In the genomic region with DNA sequence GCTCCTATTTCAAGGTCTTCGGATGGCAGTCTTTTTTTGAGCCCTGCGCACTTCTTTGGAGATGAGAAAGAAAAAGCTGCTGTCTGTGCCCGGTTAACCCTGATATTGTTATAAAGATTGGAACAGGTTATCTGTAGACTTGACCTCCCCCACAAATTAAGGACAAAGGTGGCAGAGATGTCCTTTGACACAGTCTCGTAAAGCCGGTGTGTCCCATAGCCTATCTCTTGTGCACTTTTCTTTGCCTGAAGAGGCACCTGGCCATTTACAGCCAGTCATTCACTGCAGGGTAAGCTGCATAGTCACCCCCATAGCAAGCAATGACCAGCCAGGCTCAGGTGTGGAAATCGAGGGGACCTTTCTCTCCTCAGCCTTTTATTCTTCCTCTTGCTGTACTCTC, we compare ENCODE assay signal across 8 mouse cellular contexts. TPM values are rescaled to one million over a fixed set of nuclear protein-coding genes. Genes with fewer than 3 reads are reported as not detected.
DNase-seq lines count a peak whose midpoint lies in the region; ATAC-seq lines count a peak whose summit lies in the region.

No protein-coding gene starts in this region.

- H3K4me1 ChIP-seq in lung, embryonic 16.5 days (replicated peaks; ENCODE audit: control insufficient read depth, insufficient read depth, low read length), result peaks cover 4% of the 10 kb centered on the region
- peaks cover 13% of the 10 kb centered on the region for H3K4me1 ChIP-seq in forebrain, embryonic 12.5 days
- no peaks in the 10 kb centered on the region for H3K4me1 ChIP-seq in limb, embryonic 11.5 days (ENCODE audit: control insufficient read depth, insufficient read depth, low read length)
- peaks cover 16% of the 10 kb centered on the region for H3K4me1 ChIP-seq in neural tube, embryonic 15.5 days

- peak overlapping the region; percentile 17; the same call in 1 of the 2 replicates for H3K27ac ChIP-seq in lung, embryonic 16.5 days (ENCODE audit: low read length)
- H3K27ac ChIP-seq in forebrain, embryonic 12.5 days, result no peak overlapping the region
- H3K27ac ChIP-seq in limb, embryonic 11.5 days (replicated peaks; ENCODE audit: low read depth, low read length), result no peak overlapping the region
- no peak overlapping the region for H3K27ac ChIP-seq in neural tube, embryonic 15.5 days (replicated peaks)

- peak overlapping the region; percentile 77 for H3K4me3 ChIP-seq in lung, embryonic 16.5 days (ENCODE audit: low read length)
- H3K4me3 ChIP-seq in forebrain, embryonic 12.5 days (replicated peaks), result peak overlapping the region; percentile 71
- peak overlapping the region; percentile 60 for H3K4me3 ChIP-seq in limb, embryonic 11.5 days (ENCODE audit: low read depth, low read length)
- H3K4me3 ChIP-seq in neural tube, embryonic 15.5 days (replicated peaks), result peak overlapping the region; percentile 69

- peak overlapping the region; percentile 71 for H3K9ac ChIP-seq in lung, embryonic 16.5 days (ENCODE audit: low read length)
- peak overlapping the region; percentile 68 for H3K9ac ChIP-seq in forebrain, embryonic 12.5 days
- peak overlapping the region; percentile 65; the same call in 1 of the 2 replicates for H3K9ac ChIP-seq in limb, embryonic 11.5 days (ENCODE audit: low read length)
- H3K9ac ChIP-seq in neural tube, embryonic 15.5 days (replicated peaks), result peak overlapping the region; percentile 50

- WGBS in lung, embryonic 16.5 days, result 30% methylated on average over 6 of the region's 6 CpGs
- 54% methylated on average over 6 of the region's 6 CpGs for whole genome bisulfite sequencing in forebrain, embryonic 12.5 days
- whole genome bisulfite sequencing in limb, embryonic 11.5 days, result 51% methylated on average over 6 of the region's 6 CpGs
- 41% methylated on average over 6 of the region's 6 CpGs for WGBS in neural tube, embryonic 15.5 days

- no peak for ATAC-seq in lung, embryonic 16.5 days (ENCODE audit: low read depth)
- ATAC-seq in forebrain, embryonic 12.5 days (ENCODE audit: low FRiP score), result no peak
- no peak for ATAC-seq in limb, embryonic 11.5 days (ENCODE audit: insufficient number of reproducible peaks, low FRiP score, low TSS enrichment, low read depth)
- no peak for ATAC-seq in neural tube, embryonic 15.5 days (ENCODE audit: low FRiP score)
- no peak for ATAC-seq in erythroid progenitor cell, adult 5-6 weeks (replicated peaks; ENCODE audit: low FRiP score, poor library complexity, severe bottlenecking)

- no peaks in the 10 kb centered on the region for H3K9me3 ChIP-seq in lung, embryonic 16.5 days (ENCODE audit: control insufficient read depth, low read length)
- H3K9me3 ChIP-seq in forebrain, embryonic 12.5 days, result no peaks in the 10 kb centered on the region
- no peaks in the 10 kb centered on the region for H3K9me3 ChIP-seq in limb, embryonic 11.5 days (ENCODE audit: control insufficient read depth, low read length)
- H3K9me3 ChIP-seq in neural tube, embryonic 15.5 days (replicated peaks), result no peaks in the 10 kb centered on the region

- H3K4me2 ChIP-seq in lung, embryonic 16.5 days (ENCODE audit: low read depth, low read length), result peak overlapping the region; percentile 65
- H3K4me2 ChIP-seq in forebrain, embryonic 12.5 days, result peak overlapping the region; percentile 77
- H3K4me2 ChIP-seq in limb, embryonic 11.5 days (ENCODE audit: low read depth, severe bottlenecking), result peak overlapping the region; percentile 65
- peak overlapping the region; percentile 64 for H3K4me2 ChIP-seq in neural tube, embryonic 15.5 days

- no peaks in the 10 kb centered on the region for H3K36me3 ChIP-seq in lung, embryonic 16.5 days (ENCODE audit: control insufficient read depth, insufficient read depth, low read length)
- no peaks in the 10 kb centered on the region for H3K36me3 ChIP-seq in forebrain, embryonic 12.5 days (replicated peaks)
- no peaks in the 10 kb centered on the region for H3K36me3 ChIP-seq in limb, embryonic 11.5 days (ENCODE audit: control insufficient read depth, insufficient read depth, low read length)
- peaks cover 5% of the 10 kb centered on the region for H3K36me3 ChIP-seq in neural tube, embryonic 15.5 days

- H3K27me3 ChIP-seq in lung, embryonic 16.5 days (ENCODE audit: control insufficient read depth, insufficient read depth, low read depth, low read length), result no peaks in the 10 kb centered on the region
- no peaks in the 10 kb centered on the region; the same call in 1 of the 2 replicates for H3K27me3 ChIP-seq in forebrain, embryonic 12.5 days
- H3K27me3 ChIP-seq in limb, embryonic 11.5 days (ENCODE audit: control insufficient read depth, insufficient read depth, low read length), result no peaks in the 10 kb centered on the region
- no peaks in the 10 kb centered on the region for H3K27me3 ChIP-seq in neural tube, embryonic 15.5 days (replicated peaks)

- DNase-seq in lung, adult 18-20 months, result no peak
- no peak for DNase-seq in limb, embryonic 11.5 days (ENCODE audit: low spot score)
- DNase-seq in right cerebral cortex, postnatal 36 days (ENCODE audit: low spot score in 2 of 2), result no peak
- no peak for DNase-seq in thymus, postnatal 4 days

RNA-seq across cellular contexts. Expression of gene Slc25a20, which starts 0.8 kb away (rescaled TPM):
- 44.8 and 46.8 TPM in 2 replicates for polyA plus RNA-seq in lung, embryonic 16.5 days (2015; fragmentation: Nextera tagmentation; extraction: Ambion mirVana)
- 35.4 and 37.0 TPM in 2 replicates for polyA plus RNA-seq in forebrain, embryonic 12.5 days (2016; fragmentation: Nextera tagmentation; extraction: Ambion mirVana)
- 23.2 and 31.4 TPM in 2 replicates for polyA plus RNA-seq in limb, embryonic 11.5 days (2014; fragmentation: Nextera tagmentation; extraction: Ambion mirVana)
- 41.4 and 49.4 TPM in 2 replicates for polyA plus RNA-seq in neural tube, embryonic 15.5 days (2015; fragmentation: Nextera tagmentation; extraction: Ambion mirVana)
- total RNA-seq in erythroid progenitor cell, adult 5-6 weeks (2015; ENCODE audit: low replicate concordance), result 4.2 TPM in 1 of 2 replicates, not detected in the other
- 2.0 and 6.9 TPM in 2 replicates for total RNA-seq in erythroid progenitor cell, adult 5-6 weeks (2017; ENCODE audit: low replicate concordance)

RNA-seq across cellular contexts. Expression of gene Arih2, which starts 13.5 kb away (rescaled TPM):
- 44.3 and 46.7 TPM in 2 replicates for polyA plus RNA-seq in lung, embryonic 16.5 days (2015; fragmentation: Nextera tagmentation; extraction: Ambion mirVana)
- polyA plus RNA-seq in forebrain, embryonic 12.5 days (2016; fragmentation: Nextera tagmentation; extraction: Ambion mirVana), result 56.4 and 57.9 TPM in 2 replicates
- 45.0 and 49.8 TPM in 2 replicates for polyA plus RNA-seq in limb, embryonic 11.5 days (2014; fragmentation: Nextera tagmentation; extraction: Ambion mirVana)
- polyA plus RNA-seq in neural tube, embryonic 15.5 days (2015; fragmentation: Nextera tagmentation; extraction: Ambion mirVana), result 44.4 and 47.3 TPM in 2 replicates
- total RNA-seq in erythroid progenitor cell, adult 5-6 weeks (2015; ENCODE audit: low replicate concordance), result 36.0 and 49.4 TPM in 2 replicates
- 77.1 and 79.9 TPM in 2 replicates for total RNA-seq in erythroid progenitor cell, adult 5-6 weeks (2017; ENCODE audit: low replicate concordance)

RNA-seq across cellular contexts. Expression of gene Prkar2a, which starts 26.5 kb away (rescaled TPM):
- 13.1 and 14.8 TPM in 2 replicates for polyA plus RNA-seq in lung, embryonic 16.5 days (2015; fragmentation: Nextera tagmentation; extraction: Ambion mirVana)
- polyA plus RNA-seq in forebrain, embryonic 12.5 days (2016; fragmentation: Nextera tagmentation; extraction: Ambion mirVana), result 55.8 and 56.9 TPM in 2 replicates
- 32.5 and 35.2 TPM in 2 replicates for polyA plus RNA-seq in limb, embryonic 11.5 days (2014; fragmentation: Nextera tagmentation; extraction: Ambion mirVana)
- polyA plus RNA-seq in neural tube, embryonic 15.5 days (2015; fragmentation: Nextera tagmentation; extraction: Ambion mirVana), result 50.6 and 59.5 TPM in 2 replicates
- 1.4 and 10.9 TPM in 2 replicates for total RNA-seq in erythroid progenitor cell, adult 5-6 weeks (2015; ENCODE audit: low replicate concordance)
- total RNA-seq in erythroid progenitor cell, adult 5-6 weeks (2017; ENCODE audit: low replicate concordance), result 1.4 and 1.5 TPM in 2 replicates
